Mouse (Mus musculus) 3T3-L1 (cell line): ENCODE measurements at regions not wholly inside any gene's neighbourhood (a gene's known extent, or its start where the extent isn't known, plus 50 kb on each side); places are given as distances from the start of the nearest gene placed in this dataset.

Experiments
- DNase-seq: peaks from one replicate; pipeline ENCODE4 v3.0.0-alpha.2; 2015; ENCODE audit warnings: low read depth, low spot score

DNA sequence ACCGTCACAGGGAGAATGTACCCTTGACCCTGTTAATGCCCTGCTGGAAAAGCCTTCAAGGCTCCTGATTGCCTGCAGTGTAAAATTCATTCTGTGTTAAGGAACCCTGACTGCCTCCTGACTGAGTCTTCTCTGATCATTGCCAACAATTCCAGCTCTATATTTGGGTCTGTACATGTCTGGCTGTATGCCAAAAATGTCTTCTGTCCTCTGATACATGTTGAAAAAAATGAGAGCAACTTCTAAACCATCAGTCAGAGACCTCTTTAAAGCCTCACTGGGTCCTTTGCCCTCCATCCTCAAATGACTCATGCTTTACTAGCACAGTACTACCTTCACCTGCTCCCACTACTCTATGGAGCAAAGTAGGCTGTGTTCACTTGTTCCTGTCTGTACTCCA lies 408.3 kb downstream of the Nbas start:
- no peak for DNase-seq

DNA sequence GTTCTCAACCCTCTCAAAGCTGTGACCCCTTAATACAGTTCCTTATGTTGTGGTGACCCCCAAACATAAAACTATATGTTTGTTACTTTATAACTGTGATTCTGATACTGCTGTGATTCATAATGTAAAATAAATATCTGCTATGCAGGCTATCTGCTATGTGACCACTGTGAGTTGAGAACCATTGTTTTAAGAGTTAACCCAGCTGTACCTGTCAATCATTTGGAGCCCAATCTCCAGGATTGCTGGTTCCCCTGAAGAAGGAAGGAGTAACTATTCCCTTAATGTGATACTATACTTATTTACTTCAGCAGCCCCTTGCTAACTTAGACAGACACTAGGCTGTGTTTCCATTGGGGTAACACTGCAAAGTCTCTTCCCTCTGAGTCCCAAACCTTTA lies 400.5 kb downstream of the Nbas start:
- no peak for DNase-seq

DNA sequence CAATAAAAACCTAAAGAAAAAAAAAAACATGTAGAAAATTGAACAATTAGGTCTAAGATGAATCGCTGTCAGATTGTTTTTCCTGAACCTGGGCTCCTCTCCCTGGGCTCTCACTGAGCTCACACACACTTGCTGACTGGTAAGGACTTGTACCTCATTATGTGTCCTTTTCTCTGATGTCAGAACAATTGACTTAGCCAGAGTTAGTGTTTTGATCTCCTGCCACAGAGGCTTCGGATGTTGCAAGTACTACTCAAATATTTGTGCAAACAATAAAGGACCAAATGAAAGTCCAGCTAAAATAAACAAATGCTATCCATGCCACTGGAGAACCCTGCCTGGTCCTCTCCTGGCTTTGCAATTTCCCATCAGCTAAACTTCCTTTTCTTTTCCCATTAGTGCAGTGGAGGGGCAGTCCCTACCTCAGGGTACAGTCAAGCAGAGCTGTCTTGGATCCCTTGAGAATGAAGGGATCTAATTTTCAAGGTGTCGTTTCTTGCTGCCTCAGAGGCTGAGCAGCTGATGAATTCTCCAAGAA lies 399.6 kb downstream of the Nbas start:
- no peak for DNase-seq

DNA sequence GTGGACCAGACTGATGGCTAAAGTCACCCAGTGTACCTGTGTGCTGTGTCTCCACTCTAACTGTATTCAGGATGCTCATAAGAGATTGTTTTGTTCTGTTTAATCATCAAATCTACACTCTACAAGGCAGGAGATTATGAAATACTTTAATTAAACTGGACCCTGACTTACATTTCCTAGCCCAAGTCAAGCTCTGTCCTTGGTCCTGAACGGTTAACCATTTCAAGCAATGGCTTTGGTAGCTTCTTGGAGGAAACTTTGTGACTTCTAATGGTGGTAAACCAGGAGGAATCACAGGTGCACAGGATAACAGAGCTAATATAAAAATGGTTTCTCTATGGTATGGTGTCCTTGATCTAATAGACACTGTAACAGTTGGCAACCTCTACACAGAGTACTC lies 370.4 kb downstream of the Nbas start:
- DNase-seq, result peak; percentile 39
